Mouse (Mus musculus) kidney, adult 2 months (tissue): ENCODE results near the gene Cfap61. TPM values are rescaled to one million over a fixed set of nuclear protein-coding genes. Genes with fewer than 3 reads are reported as not detected.

Experiments
- DNase-seq: peaks from one replicate; pipeline ENCODE4 v3.0.0; 2021
- H3K27ac ChIP-seq: fragments of 200-500 bp; 2 replicates; pipeline ENCODE4 v1.5.1; 2012; ENCODE audit warnings: low read depth, low read length, control low read depth, inconsistent platforms; ENCODE audit not compliant: insufficient read depth
- H3K27me3 ChIP-seq: fragments of 200-500 bp; replicated peaks from 2 replicates; pipeline ENCODE4 v1.6.1; 2012; ENCODE audit warnings: mild to moderate bottlenecking, moderate library complexity, low read length, inconsistent platforms; ENCODE audit not compliant: control insufficient read depth, insufficient read depth
- H3K36me3 ChIP-seq: fragments of 200-500 bp; 2 replicates; pipeline ENCODE4 v1.6.1; 2012; ENCODE audit warnings: mild to moderate bottlenecking, moderate library complexity, low read length, inconsistent platforms; ENCODE audit not compliant: control insufficient read depth, insufficient read depth
- H3K4me1 ChIP-seq: fragments of 200-500 bp; 2 replicates; pipeline ENCODE4 v1.6.1; 2011; ENCODE audit warnings: low read length; ENCODE audit not compliant: control insufficient read depth, insufficient read depth
- H3K4me3 ChIP-seq: fragments of 200-500 bp; 2 replicates; pipeline ENCODE4 v1.5.1; 2011; ENCODE audit warnings: mild to moderate bottlenecking, low read depth, low read length, control low read depth; ENCODE audit not compliant: insufficient read depth
- CTCF ChIP-seq: fragments of 200-500 bp; conservative IDR thresholded peaks from 2 replicates; pipeline ENCODE4 v1.5.1; 2011; ENCODE audit warnings: low read depth, mild to moderate bottlenecking, control low read depth, low read length, moderate library complexity, mixed read lengths; ENCODE audit not compliant: insufficient read depth, insufficient read length
- POLR2A ChIP-seq: fragments of 200-500 bp; IDR thresholded peaks from one replicate; pipeline ENCODE4 v1.6.1; 2011; ENCODE audit warnings: low read depth, low read length, control low read depth
- WGBS: fragments of 180-500 bp; shearing (Covaris S2); methylation state at CpG from one replicate; pipeline ENCODE4 v1.1.7; 2018; 5-methylcytosine and 5-hydroxymethylcytosine counted together
- polyA plus RNA-seq: library from polyadenylated mRNA; depleted of rRNA; stranded (reverse); fragments of >200 nt; gene quantifications from 2 replicates; pipeline ENCODE4 v1.2.3, GENCODE M21; 2012

Gene Cfap61
- polyA plus RNA-seq, 1 experiment = 0.38 TPM

- Histone ChIP-seq H3K27ac (no peak overlapping the region), H3K27me3 (no peaks in the 10 kb centered on the region), H3K4me3 (no peak overlapping the region), H3K4me1 (no peaks in the 10 kb centered on the region), H3K36me3 (no peaks in the 10 kb centered on the region)
- WGBS = 88% methylated on average over 2 of the region's 2 CpGs
- no peak for DNase-seq
- TF ChIP-seq CTCF = no peak
- TF ChIP-seq POLR2A = no peak
Observed at GRCm38 (mm10) chr2:145990446-145990845, 55.9 kb downstream of the Cfap61 start.

- DNase-seq = no peak
- H3K4me1 ChIP-seq = no peaks in the 10 kb centered on the region
- 62% methylated on average over 4 of the region's 4 CpGs for WGBS
Observed at GRCm38 (mm10) chr2:145996472-145996871, 61.9 kb downstream of the Cfap61 start.

GRCm38 (mm10) chr2:145997956-145998525, 63.5 kb downstream of the Cfap61 start:
- TF ChIP-seq CTCF (no peak), POLR2A (no peak)
- WGBS = 83% methylated on average over 5 of the region's 5 CpGs
- Histone ChIP-seq H3K4me3 (no peak overlapping the region), H3K4me1 (no peaks in the 10 kb centered on the region), H3K27me3 (no peaks in the 10 kb centered on the region), H3K36me3 (no peaks in the 10 kb centered on the region), H3K27ac (no peak overlapping the region)
- DNase-seq = no peak

More at GRCm38 (mm10) chr2:145996472-145996871, 61.9 kb downstream of the Cfap61 start:
- no peaks in the 10 kb centered on the region for H3K36me3 ChIP-seq
- no peak overlapping the region for H3K4me3 ChIP-seq
- H3K27me3 ChIP-seq = no peaks in the 10 kb centered on the region
- no peak overlapping the region for H3K27ac ChIP-seq
- TF ChIP-seq CTCF (no peak), POLR2A (no peak)

GRCm38 (mm10) chr2:146008801-146009200, 74.2 kb downstream of the Cfap61 start:
- 74% methylated on average over 6 of the region's 6 CpGs for WGBS
- Histone ChIP-seq H3K4me1 (no peaks in the 10 kb centered on the region), H3K27ac (no peak overlapping the region)

GRCm38 (mm10) chr2:146009596-146010349, 75.2 kb downstream of the Cfap61 start:
- no peak overlapping the region for H3K27ac ChIP-seq
- DNase-seq = no peak
- no peaks in the 10 kb centered on the region for H3K36me3 ChIP-seq
- no peak for TF ChIP-seq CTCF
- no peak for TF ChIP-seq POLR2A
- 68% methylated on average over 2 of the region's 2 CpGs for WGBS
- no peak overlapping the region for H3K4me3 ChIP-seq
- H3K27me3 ChIP-seq = no peaks in the 10 kb centered on the region
- no peaks in the 10 kb centered on the region for H3K4me1 ChIP-seq

More at GRCm38 (mm10) chr2:146008801-146009200, 74.2 kb downstream of the Cfap61 start:
- H3K36me3 ChIP-seq = no peaks in the 10 kb centered on the region
- no peaks in the 10 kb centered on the region for H3K27me3 ChIP-seq
- TF ChIP-seq POLR2A = no peak
- TF ChIP-seq CTCF = no peak
- no peak for DNase-seq
- no peak overlapping the region for H3K4me3 ChIP-seq

- DNase-seq = no peak
- no peaks in the 10 kb centered on the region for H3K36me3 ChIP-seq
- H3K4me1 ChIP-seq = no peaks in the 10 kb centered on the region
- H3K27ac ChIP-seq = no peak overlapping the region
- no peaks in the 10 kb centered on the region for H3K27me3 ChIP-seq
- 27% methylated on average over 2 of the region's 2 CpGs for WGBS
- TF ChIP-seq CTCF (no peak), POLR2A (no peak)
- no peak overlapping the region for H3K4me3 ChIP-seq
Observed at GRCm38 (mm10) chr2:146010816-146011215, 76.2 kb downstream of the Cfap61 start.

- H3K4me3 ChIP-seq = no peak overlapping the region
- H3K27ac ChIP-seq = no peak overlapping the region
- H3K36me3 ChIP-seq = no peaks in the 10 kb centered on the region
- TF ChIP-seq CTCF (no peak), POLR2A (no peak)
- WGBS = 58% methylated on average over 8 of the region's 8 CpGs
- H3K4me1 ChIP-seq = no peaks in the 10 kb centered on the region
- H3K27me3 ChIP-seq = no peaks in the 10 kb centered on the region
- no peak for DNase-seq
Observed at GRCm38 (mm10) chr2:146015341-146016186, 81.0 kb downstream of the Cfap61 start.
